Comparison of ENCODE assay signal across 7 mouse cellular contexts in genomic region chr19:61226928-61227854, GRCm38 (mm10). TPM values are rescaled to one million over a fixed set of nuclear protein-coding genes. Genes with fewer than 3 reads are reported as not detected.
DNase-seq lines count a peak whose midpoint lies in the region; ATAC-seq and TF ChIP-seq lines count a peak whose summit lies in the region.

No protein-coding gene starts in this region.

- peaks cover 31% of the 10 kb centered on the region for H3K4me1 ChIP-seq in erythroblast, embryonic 14.5 days (ENCODE audit: control insufficient read depth)
- no peaks in the 10 kb centered on the region for H3K4me1 ChIP-seq in heart, embryonic 11.5 days (ENCODE audit: control insufficient read depth, insufficient read depth, low read length)
- H3K4me1 ChIP-seq in kidney, embryonic 15.5 days, result peaks cover 18% of the 10 kb centered on the region

- H3K36me3 ChIP-seq in erythroblast, embryonic 14.5 days (ENCODE audit: control insufficient read depth), result no peaks in the 10 kb centered on the region
- no peaks in the 10 kb centered on the region for H3K36me3 ChIP-seq in heart, embryonic 11.5 days (ENCODE audit: control insufficient read depth, insufficient read depth, low read length)
- no peaks in the 10 kb centered on the region for H3K36me3 ChIP-seq in kidney, embryonic 15.5 days

- DNase-seq in brain, embryonic 14.5 days (ENCODE audit: low read depth), result peak; percentile 97
- peak; percentile 88 for DNase-seq in liver
- peak; percentile 94 to 96 for DNase-seq in monocyte, adult 2 months (ENCODE audit: low read depth in 1 of 2, low spot score in 2 of 2)
- peak; percentile 92 to 93 for DNase-seq in spleen, postnatal 36 days (ENCODE audit: low spot score in 2 of 2)

- H3K9ac ChIP-seq in heart, embryonic 11.5 days (ENCODE audit: low read depth, low read length), result peak overlapping the region; percentile 67
- peak overlapping the region; percentile 31 for H3K9ac ChIP-seq in kidney, embryonic 15.5 days

- peak; percentile 82 for ATAC-seq in heart, embryonic 11.5 days (replicated peaks; ENCODE audit: insufficient number of reproducible peaks, low FRiP score, low TSS enrichment)
- ATAC-seq in kidney, embryonic 15.5 days (replicated peaks; ENCODE audit: low FRiP score), result peak; percentile 89

- peak overlapping the region; percentile 92 for H3K27ac ChIP-seq in heart, embryonic 11.5 days (ENCODE audit: low read depth, low read length)
- peak overlapping the region; percentile 97 for H3K27ac ChIP-seq in kidney, embryonic 15.5 days

- H3K4me3 ChIP-seq in erythroblast, embryonic 14.5 days (replicated peaks), result peak overlapping the region; percentile 71
- H3K4me3 ChIP-seq in heart, embryonic 11.5 days (ENCODE audit: low read depth, low read length), result peak overlapping the region; percentile 62
- peak overlapping the region; percentile 66 for H3K4me3 ChIP-seq in kidney, embryonic 15.5 days (replicated peaks)

- peaks cover 16% of the 10 kb centered on the region for H3K27me3 ChIP-seq in erythroblast, embryonic 14.5 days (ENCODE audit: control insufficient read depth)
- H3K27me3 ChIP-seq in heart, embryonic 11.5 days (ENCODE audit: control insufficient read depth, insufficient read depth, low read length), result no peaks in the 10 kb centered on the region
- no peaks in the 10 kb centered on the region for H3K27me3 ChIP-seq in kidney, embryonic 15.5 days

- TF ChIP-seq POLR2A in brain, embryonic 14.5 days (IDR thresholded peaks at IDR 0.05; ENCODE audit: borderline replicate concordance, extremely low read depth, insufficient read depth, insufficient read length, poor library complexity, severe bottlenecking), result peak; percentile 15; the same call in 1 of the 2 replicates

- H3K4me2 ChIP-seq in heart, embryonic 11.5 days, result peak overlapping the region; percentile 74
- H3K4me2 ChIP-seq in kidney, embryonic 15.5 days, result peak overlapping the region; percentile 78

- TF ChIP-seq CTCF in brain, embryonic 14.5 days (IDR thresholded peaks at IDR 0.05; ENCODE audit: borderline replicate concordance, extremely low read depth, insufficient read depth, insufficient read length), result no peak

- H3K9me3 ChIP-seq in erythroblast, embryonic 14.5 days (ENCODE audit: control insufficient read depth, low read length), result peaks cover 38% of the 10 kb centered on the region
- peaks cover 10% of the 10 kb centered on the region; the same call in 1 of the 2 replicates for H3K9me3 ChIP-seq in heart, embryonic 11.5 days (replicated peaks; ENCODE audit: control insufficient read depth, low read length)
- H3K9me3 ChIP-seq in kidney, embryonic 15.5 days (replicated peaks), result peaks cover 6% of the 10 kb centered on the region; the same call in 1 of the 2 replicates

- 4% methylated on average over 64 of the region's 71 CpGs for WGBS in heart, embryonic 11.5 days (ENCODE audit: insufficient replicate concordance)
- 1% methylated on average over 71 of the region's 71 CpGs for whole genome bisulfite sequencing in kidney, embryonic 15.5 days

RNA-seq across cellular contexts. Expression of gene Csf2ra, which starts 1.0 kb away (rescaled TPM):
- 192 and 203 TPM in 2 replicates for polyA plus RNA-seq in brain, embryonic 14.5 days (2012; rRNA removed)
- 0.78 and 1.2 TPM in 2 replicates for polyA plus RNA-seq in erythroblast, embryonic 14.5 days (2012)
- 25.6 and 29.6 TPM in 2 replicates for polyA plus RNA-seq in heart, embryonic 11.5 days (2014; fragmentation: Nextera tagmentation; extraction: Ambion mirVana)
- polyA plus RNA-seq in kidney, embryonic 15.5 days (2015; fragmentation: Nextera tagmentation; extraction: Ambion mirVana), result 35.0 and 46.5 TPM in 2 replicates

RNA-seq across cellular contexts. Expression of gene Gm6020, which starts 43.5 kb away (rescaled TPM):
- polyA plus RNA-seq in brain, embryonic 14.5 days (2012; rRNA removed), result not detected in 2 replicates
- polyA plus RNA-seq in erythroblast, embryonic 14.5 days (2012), result not detected in 2 replicates
- not detected in 2 replicates for polyA plus RNA-seq in heart, embryonic 11.5 days (2014; fragmentation: Nextera tagmentation; extraction: Ambion mirVana)
- not detected in 2 replicates for polyA plus RNA-seq in kidney, embryonic 15.5 days (2015; fragmentation: Nextera tagmentation; extraction: Ambion mirVana)

RNA-seq across cellular contexts. Expression of gene Gm7102, which starts 51.1 kb away (rescaled TPM):
- 0.04 and 0.07 TPM in 2 replicates for polyA plus RNA-seq in brain, embryonic 14.5 days (2012; rRNA removed)
- polyA plus RNA-seq in erythroblast, embryonic 14.5 days (2012), result not detected in 2 replicates
- polyA plus RNA-seq in heart, embryonic 11.5 days (2014; fragmentation: Nextera tagmentation; extraction: Ambion mirVana), result 0.24 and 0.25 TPM in 2 replicates
- 0.15 and 0.17 TPM in 2 replicates for polyA plus RNA-seq in kidney, embryonic 15.5 days (2015; fragmentation: Nextera tagmentation; extraction: Ambion mirVana)

Comparison
In these comparisons a context has a peak if more than half of its experiments do, and no peak if none do; other contexts are left out.
1. Peak in every context shown above with its lines: DNase-seq, ATAC-seq, H3K4me3 ChIP-seq and H3K27ac ChIP-seq.
2. RNA of gene Csf2ra, which starts 1.0 kb away (polyA plus RNA-seq): 192 to 203 TPM in brain, embryonic 14.5 days, 35.0 to 46.5 TPM in kidney, embryonic 15.5 days and 25.6 to 29.6 TPM in heart, embryonic 11.5 days; 0.78 to 1.2 TPM in erythroblast, embryonic 14.5 days; every median in the first group is over 10 times any median in the second.